Mouse (Mus musculus) erythroid progenitor cell, adult 5-6 weeks (primary cell): ENCODE measurements around the gene Mcpt4. TPM values are rescaled to one million over a fixed set of nuclear protein-coding genes. Genes with fewer than 3 reads are reported as not detected.
"Not testable (repeated sequence)": the region's sequence is repeated elsewhere in the genome, so short reads cannot be mapped to it uniquely, and the experiment has no call there.

Experiments used
- ATAC-seq: replicated peaks from 2 replicates; pipeline ENCODE4 v1.8.0; 2016; ENCODE audit warnings: moderate number of reproducible peaks, mild to moderate bottlenecking, moderate TSS enrichment, inconsistent platforms; ENCODE audit not compliant: poor library complexity, low FRiP score, severe bottlenecking
- total RNA-seq, 2 experiments: library from RNA; stranded (forward) in 1 of 2; stranded (reverse) in 1 of 2; fragments of 150-400 nt in 1 of 2; fragments of 186-747, 209-891 nt in 1 of 2; gene quantifications; 2 replicates each; pipeline versions ENCODE4 v1.2.3 to v1.2.4; 2015 to 2017; ENCODE audit warnings: low replicate concordance in 2 of 2

Gene Mcpt4
- total RNA-seq (2015; ENCODE audit: low replicate concordance) (not detected in 2 replicates), total RNA-seq (2017; ENCODE audit: low replicate concordance) (not detected in 2 replicates)

- ATAC-seq: not testable (repeated sequence)
Observed at GRCm38 (mm10) chr14:56062213-56062612, at the start of gene Mcpt4. Mcpt4 (minus strand) TSS chr14:56062313.

- ATAC-seq: no peak
Observed at GRCm38 (mm10) chr14:56105447-56106180, 43.5 kb upstream of the Mcpt4 start.

GRCm38 (mm10) chr14:56105016-56105415 lies 42.9 kb upstream of the Mcpt4 start:
- no peak for ATAC-seq

GRCm38 (mm10) chr14:56103452-56103851 lies 41.3 kb upstream of the Mcpt4 start:
- no peak for ATAC-seq

GRCm38 (mm10) chr14:56102386-56102785 lies 40.3 kb upstream of the Mcpt4 start, which contains the start of gene Ctsg:
Ctsg (minus strand) TSS chr14:56102574.
- no peak for ATAC-seq

GRCm38 (mm10) chr14:56098940-56099339 lies 36.8 kb upstream of the Mcpt4 start:
- no peak for ATAC-seq

GRCm38 (mm10) chr14:56097597-56097996 lies 35.5 kb upstream of the Mcpt4 start:
- no peak for ATAC-seq

- no peak for ATAC-seq
Observed at GRCm38 (mm10) chr14:56093353-56093752, 31.2 kb upstream of the Mcpt4 start.

- ATAC-seq: no peak
Observed at GRCm38 (mm10) chr14:56086711-56087110, 24.6 kb upstream of the Mcpt4 start.

- no peak for ATAC-seq
Observed at GRCm38 (mm10) chr14:56085167-56085566, 23.1 kb upstream of the Mcpt4 start, which contains the start of gene Mcpt8. Mcpt8 (minus strand) TSS chr14:56085273.

GRCm38 (mm10) chr14:56082016-56082415 lies 19.9 kb upstream of the Mcpt4 start:
- no peak for ATAC-seq

GRCm38 (mm10) chr14:56057722-56058121 lies 4.4 kb downstream of the Mcpt4 start:
- 0 out of 2 replicates have a peak, but pooled peaks have one; percentile 19 for ATAC-seq

- no peak for ATAC-seq
Observed at GRCm38 (mm10) chr14:56055408-56055807, 6.7 kb downstream of the Mcpt4 start.

GRCm38 (mm10) chr14:56041792-56042191 lies 20.3 kb downstream of the Mcpt4 start, which contains the start of gene Mcpt2:
Mcpt2 (plus strand) TSS chr14:56042041.
- ATAC-seq: peak; percentile 49; the same call in 1 of the 2 replicates

GRCm38 (mm10) chr14:56034433-56034832 lies 27.7 kb downstream of the Mcpt4 start:
- ATAC-seq: no peak

GRCm38 (mm10) chr14:56030395-56030794 lies 31.7 kb downstream of the Mcpt4 start, which contains the start of gene Mcpt9:
Mcpt9 (minus strand) TSS chr14:56030495.
- not testable (repeated sequence) for ATAC-seq

- peak; percentile 90 for ATAC-seq
Observed at GRCm38 (mm10) chr14:56021305-56021704, 40.8 kb downstream of the Mcpt4 start.

- ATAC-seq: no peak
Observed at GRCm38 (mm10) chr14:56019446-56019845, 42.7 kb downstream of the Mcpt4 start.

- ATAC-seq: not testable (repeated sequence)
Observed at GRCm38 (mm10) chr14:56017671-56018070, 44.4 kb downstream of the Mcpt4 start, which contains the start of gene Mcpt1. Mcpt1 (plus strand) TSS chr14:56017971.

GRCm38 (mm10) chr14:56013924-56014323 lies 48.2 kb downstream of the Mcpt4 start:
- ATAC-seq: no peak

GRCm38 (mm10) chr14:56013147-56013546 lies 49.0 kb downstream of the Mcpt4 start:
- no peak for ATAC-seq
